Mouse (Mus musculus): ENCODE measurements at regions not wholly inside any gene's neighbourhood (a gene's known extent, or its start where the extent isn't known, plus 50 kb on each side); places are given as distances from the start of the nearest gene placed in this dataset.

GRCm38 (mm10) chr15:40387746-40388145 is 253.6 kb downstream of the 9330182O14Rik start:
- TF ChIP-seq TAL1 (IDR thresholded peaks at IDR 0.05; ENCODE audit: low read length) (no peak), CTCF (IDR thresholded peaks at IDR 0.05 in 2 of 3, conservative IDR thresholded peaks at IDR 0.05 in 1 of 3; ENCODE audit: control insufficient read depth in 1 of 3, insufficient read depth in 1 of 3, low read depth in 2 of 3, low read length in 3 of 3, poor library complexity in 1 of 3, severe bottlenecking in 1 of 3) (no peak)

Data from MEL (cell line).